Mouse (Mus musculus) mature B cell (primary cell): Measurements from ENCODE around the gene Rbfox1.

Experiments used
- in situ Hi-C: fragments of 300-500 bp; cut with MboI; formaldehyde crosslinking; loops from 2 replicates; pipeline ENCODE4 v1.14.3; 2019

Gene Rbfox1

GRCm38 (mm10) chr16:6349381-6349780 lies 464.2 kb downstream of the Rbfox1 start:
- in situ Hi-C loops: no loop called here

DNA sequence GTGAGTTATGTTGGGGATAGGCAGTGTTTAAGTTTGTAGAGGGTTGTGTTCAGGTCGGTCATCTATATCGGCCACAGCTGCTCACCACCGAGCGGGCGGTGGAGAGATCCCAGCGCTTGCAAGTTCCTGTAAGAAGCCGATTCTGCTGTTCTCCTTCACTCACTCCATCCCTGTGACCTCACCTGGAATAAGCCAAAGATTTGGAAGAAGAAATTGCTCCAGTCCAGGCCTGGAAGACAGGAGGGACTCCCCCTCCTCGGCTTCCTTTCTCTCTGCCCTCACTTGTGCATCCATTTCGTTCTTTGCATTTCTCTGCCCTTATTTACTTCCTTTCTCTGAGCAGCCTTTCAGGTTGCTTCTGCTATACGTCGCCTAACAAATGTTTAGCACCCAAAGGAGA lies 465.1 kb downstream of the Rbfox1 start:
- in situ Hi-C loops: no loop called here

- in situ Hi-C loops: no loop called here
Observed at GRCm38 (mm10) chr16:6353191-6353590, 468.0 kb downstream of the Rbfox1 start.

- in situ Hi-C loops: no loop called here
Observed at GRCm38 (mm10) chr16:6356931-6357330, 471.8 kb downstream of the Rbfox1 start.

DNA sequence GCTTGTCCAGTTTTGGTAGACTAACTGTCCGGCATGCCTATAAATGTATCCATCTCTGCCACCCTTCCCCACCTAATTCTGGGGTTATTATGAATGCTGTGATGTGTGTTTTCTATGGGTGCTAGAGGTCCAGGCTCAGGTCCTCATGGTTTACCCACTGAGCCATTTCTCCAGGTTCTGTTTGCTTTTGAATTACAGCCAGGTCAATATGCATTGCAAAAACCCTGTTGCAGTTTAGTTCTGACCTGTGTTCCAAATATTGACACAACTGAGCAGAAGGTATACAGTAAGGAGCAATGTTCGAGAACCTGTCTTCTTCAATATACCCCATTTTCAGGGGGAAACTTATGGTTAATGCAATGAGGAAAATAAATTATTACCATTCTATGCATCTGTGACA lies 480.6 kb downstream of the Rbfox1 start:
- in situ Hi-C loops: no loop called here

GRCm38 (mm10) chr16:6366649-6367048 lies 481.5 kb downstream of the Rbfox1 start:
- in situ Hi-C loops: no loop called here

DNA sequence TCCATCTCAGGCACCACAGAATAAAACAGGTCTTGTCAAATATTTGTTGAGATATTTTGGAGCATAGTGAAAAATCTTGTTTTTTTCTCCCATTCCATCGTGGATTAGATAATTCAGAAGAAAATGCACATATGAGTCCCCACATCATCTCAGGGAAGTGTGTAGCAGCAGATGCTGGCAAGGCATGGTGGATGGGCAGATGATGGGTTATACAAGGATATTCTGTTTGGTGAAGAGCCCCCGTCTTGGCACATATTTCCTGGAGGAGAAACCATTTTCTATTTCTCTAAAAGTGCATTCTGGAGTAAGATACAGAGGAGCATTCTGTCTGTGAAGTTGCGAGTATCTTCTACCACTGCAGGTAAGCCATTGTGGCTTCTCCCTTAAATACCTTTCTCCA lies 495.8 kb downstream of the Rbfox1 start:
- in situ Hi-C loops: no loop called here

GRCm38 (mm10) chr16:6381572-6381971 lies 496.4 kb downstream of the Rbfox1 start:
- in situ Hi-C loops: no loop called here

DNA sequence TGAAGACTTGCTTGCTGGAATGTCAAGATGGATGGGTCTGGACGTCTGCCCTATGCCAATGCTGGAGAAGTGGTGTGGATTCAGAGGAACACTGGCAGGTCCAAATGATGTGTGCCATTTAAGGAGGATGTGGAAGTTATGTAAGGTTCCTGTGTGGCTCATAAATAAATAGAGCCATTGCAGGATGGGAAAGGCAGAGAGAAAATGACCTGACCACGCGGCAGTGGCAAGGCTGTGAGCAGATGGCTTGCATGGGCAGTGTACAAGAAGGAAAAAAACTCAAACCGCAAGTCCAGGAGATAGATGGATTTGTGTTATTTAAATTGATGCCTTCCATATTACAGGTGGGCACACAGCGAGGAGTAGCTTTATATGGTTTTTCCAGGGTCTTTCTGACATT lies 497.6 kb downstream of the Rbfox1 start:
- in situ Hi-C loops: no loop called here

GRCm38 (mm10) chr16:6390278-6390930 lies 505.2 kb downstream of the Rbfox1 start:
- in situ Hi-C loops: no loop called here

DNA sequence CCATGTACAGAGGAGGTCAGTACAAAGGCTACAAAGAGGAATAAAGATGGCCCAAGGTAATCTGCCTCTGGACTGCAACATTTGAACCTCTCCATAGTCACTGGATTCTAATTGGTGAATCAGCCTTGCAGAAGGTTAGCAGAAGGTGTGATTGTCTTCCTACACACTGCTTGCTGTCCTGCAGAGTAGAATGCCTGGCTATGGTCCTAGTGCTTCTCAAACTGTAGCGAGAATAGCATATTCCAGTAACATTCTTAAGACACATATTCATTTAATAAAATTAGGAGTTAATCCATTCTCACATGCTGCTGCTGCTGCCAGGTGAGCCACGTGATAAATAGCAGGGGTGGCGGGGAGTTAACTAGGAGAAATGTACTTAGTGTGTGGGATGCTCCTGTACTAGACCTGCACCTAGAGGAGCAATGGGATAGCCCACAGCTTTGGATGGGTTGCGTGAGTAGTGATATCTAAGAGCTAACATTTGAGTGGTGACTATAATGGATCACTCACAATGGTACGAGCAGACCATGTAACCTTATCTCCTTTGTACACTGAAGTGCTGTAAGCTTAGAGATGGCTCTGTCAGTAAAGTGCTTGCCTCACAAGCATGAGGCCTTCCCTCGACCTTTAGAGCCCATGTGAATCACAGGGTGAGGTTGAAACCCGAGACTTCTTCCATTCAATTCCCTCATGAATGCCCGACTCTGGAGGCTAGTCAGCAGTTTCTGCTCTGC lies 511.7 kb downstream of the Rbfox1 start:
- in situ Hi-C loops: no loop called here

DNA sequence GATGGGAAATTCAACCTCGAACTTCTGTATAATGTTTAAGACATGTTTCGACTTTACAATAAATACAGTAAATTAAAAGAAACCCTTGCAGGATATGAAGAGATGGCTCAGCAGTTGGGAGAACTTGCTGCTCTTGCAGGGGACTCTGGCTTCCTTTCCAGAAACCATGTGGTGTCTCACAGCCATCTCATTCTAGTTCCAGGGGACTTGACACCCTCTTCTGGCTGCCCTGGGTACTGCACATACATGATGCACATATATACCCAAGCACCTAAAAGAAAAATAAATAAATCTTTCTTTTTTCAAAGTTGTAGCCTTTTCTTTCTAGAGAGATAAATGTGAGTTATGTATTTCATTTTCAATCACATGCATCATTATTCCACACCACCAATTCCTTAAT lies 512.5 kb downstream of the Rbfox1 start:
- in situ Hi-C loops: no loop called here

DNA sequence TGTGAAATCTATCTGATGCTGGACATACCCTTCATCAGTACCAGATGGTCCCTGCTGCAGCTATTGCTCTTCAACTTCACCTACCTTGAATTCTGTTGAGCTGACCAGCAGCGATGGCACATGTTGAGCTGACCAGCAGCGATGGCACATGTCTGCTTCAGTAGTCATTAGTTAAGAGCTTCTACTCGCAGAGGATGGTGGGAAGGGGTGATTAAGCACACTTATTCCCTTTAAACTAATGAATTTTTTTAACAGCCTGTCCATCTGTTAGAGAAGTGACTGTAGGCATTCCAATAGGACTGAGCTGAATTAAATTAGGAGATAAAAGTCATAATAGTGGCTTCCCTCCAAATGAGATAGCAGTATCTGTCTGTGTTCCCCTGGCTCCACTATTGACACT lies 517.7 kb downstream of the Rbfox1 start:
- in situ Hi-C loops: no loop called here

DNA sequence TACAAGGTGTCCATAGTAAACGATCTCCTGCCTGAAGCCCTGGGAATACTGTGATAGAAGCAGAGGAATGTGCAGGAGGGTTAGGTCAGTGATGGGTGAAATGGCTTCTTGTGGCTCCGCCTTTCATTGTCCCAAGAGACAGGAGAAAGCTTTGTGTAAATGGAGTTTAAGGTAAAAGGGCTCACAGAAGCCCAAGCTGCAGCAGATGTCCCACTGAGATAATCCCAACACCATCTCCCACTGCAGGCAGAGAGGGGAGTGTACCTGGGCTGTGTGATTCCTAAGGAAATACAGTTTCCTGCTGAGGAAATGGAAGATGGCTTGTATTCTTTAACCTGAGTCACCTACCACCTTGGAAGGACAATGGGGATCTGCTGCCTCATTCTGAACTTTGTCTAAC lies 529.7 kb downstream of the Rbfox1 start:
- in situ Hi-C loops: no loop called here

GRCm38 (mm10) chr16:6421623-6422145 lies 536.5 kb downstream of the Rbfox1 start:
- in situ Hi-C loops: no loop called here

DNA sequence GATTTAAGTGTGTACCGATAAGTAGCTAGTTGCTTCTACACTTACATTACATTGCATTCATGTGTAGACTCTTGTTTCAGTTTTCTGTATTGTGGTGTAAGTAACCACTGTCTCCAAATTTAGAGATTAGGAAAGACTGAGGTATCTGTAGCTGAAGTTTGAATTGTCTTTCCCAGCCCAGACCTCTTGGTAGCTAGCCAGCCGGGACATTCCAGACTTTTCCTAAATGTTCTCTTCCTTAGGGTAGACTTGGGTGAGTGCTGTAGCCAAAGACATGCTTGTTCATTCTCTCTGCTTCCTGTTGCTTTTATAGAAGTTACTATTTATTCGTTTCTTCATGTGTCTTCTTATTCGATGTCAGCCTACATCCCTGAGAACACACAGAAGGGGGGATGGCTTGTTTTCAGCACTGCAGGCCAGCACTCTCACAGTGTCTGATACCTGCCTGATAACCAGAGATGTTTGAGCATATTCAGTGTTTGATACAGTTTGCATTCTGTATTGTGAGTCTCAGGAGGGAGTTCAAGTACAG lies 538.8 kb downstream of the Rbfox1 start:
- in situ Hi-C loops: no loop called here

DNA sequence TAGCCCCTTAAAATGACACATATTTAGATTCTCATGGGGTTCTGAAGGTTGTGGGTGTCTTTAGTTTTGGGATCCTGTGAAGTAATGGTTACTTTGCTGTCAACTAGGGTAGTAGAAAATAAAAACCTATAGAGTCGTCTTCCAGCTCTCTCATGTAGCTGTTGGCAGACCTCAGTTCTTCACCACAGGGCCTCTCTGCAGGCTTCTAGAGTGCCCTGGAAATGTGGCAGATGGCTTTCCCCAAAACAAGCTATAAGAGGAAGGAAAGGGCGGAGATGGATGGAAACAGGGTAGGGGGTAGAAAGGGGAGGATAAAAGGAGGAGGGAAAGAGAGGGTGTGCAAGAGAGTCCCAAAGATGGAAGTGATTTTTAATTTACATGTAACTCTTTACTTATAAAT lies 539.6 kb downstream of the Rbfox1 start:
- in situ Hi-C loops: no loop called here

DNA sequence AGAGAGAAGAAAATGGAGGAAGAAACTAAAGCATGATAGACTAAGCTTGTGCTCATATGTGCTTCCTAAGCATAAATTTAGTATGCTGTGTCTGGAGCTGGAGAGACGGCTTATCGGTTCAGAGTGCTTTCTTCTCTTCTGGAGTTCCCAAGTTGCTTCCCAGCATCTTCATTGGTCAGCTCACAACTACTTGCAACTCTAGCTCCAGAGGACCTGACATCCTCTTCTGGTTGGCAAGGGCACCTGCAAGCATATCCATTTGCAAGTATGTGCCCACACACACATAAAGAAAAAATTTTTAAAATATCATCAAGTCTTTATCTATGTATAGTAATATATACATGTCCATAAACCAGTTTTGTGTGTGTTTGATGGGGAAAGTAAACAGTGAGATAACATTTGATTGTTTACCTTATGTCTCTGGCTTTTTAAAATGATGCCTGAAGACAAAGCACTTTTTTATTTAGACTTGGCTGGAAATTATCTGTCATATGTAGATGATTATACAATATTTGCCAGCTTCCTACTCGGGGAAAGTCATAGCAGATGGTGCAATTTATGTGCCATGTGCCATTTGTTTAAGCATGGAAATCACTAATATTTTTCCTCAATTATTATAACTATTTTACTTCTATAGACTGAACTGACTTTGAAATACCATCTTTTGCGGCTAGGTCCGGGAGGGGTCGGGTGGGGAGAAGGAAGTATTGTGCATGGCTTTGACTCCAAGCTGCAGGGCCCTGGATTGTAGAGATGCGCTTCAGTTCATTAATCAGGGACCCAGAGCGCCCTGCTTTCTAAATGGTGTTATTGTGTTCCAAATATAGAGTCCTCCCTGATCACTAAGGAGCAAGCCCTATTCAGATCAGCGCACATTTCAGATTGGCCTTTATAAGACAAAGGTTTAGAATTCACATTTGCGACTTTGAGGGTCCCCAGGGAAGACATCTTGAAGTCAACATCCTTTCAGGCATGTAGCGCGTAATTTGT lies 542.4 kb downstream of the Rbfox1 start:
- in situ Hi-C loops: no loop called here

GRCm38 (mm10) chr16:6430981-6431380 lies 545.8 kb downstream of the Rbfox1 start:
- in situ Hi-C loops: no loop called here

DNA sequence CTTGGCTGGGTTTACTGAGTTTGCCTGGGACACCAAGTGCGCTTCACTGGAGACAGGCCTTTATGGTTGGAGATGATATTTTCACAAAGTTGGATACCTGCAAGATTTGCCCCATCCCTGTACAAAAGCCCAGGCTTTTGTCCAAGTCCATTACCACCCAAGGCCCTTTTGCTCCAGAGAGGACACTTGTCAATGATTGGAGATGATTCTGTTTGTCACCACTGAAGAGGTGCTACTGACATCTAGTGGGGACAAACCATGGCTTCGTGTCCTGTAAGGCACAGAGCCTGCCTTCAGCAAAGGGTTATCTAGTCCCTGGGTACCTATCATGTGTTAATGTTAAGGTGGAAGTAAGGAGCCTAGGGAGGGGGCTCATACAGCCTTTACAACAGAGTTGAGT lies 551.3 kb downstream of the Rbfox1 start:
- in situ Hi-C loops: no loop called here

DNA sequence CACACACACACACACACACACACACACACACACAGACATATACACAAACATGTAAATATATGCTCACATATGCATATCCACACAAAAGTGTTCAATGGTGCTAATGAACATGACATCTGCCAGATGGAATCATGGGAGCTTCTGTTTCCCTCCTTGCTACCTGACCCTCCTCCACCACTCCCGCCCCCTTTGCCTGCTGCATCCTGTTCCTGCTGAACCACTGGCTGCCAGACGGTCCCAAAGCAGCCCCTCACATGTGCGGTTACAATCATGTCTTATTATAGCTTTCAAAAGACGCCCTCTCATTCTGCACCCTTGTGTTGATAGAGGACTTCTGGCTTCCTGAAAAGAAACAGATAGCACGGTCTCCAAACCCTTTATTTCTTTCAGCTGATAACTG lies 563.1 kb downstream of the Rbfox1 start:
- in situ Hi-C loops: no loop called here

DNA sequence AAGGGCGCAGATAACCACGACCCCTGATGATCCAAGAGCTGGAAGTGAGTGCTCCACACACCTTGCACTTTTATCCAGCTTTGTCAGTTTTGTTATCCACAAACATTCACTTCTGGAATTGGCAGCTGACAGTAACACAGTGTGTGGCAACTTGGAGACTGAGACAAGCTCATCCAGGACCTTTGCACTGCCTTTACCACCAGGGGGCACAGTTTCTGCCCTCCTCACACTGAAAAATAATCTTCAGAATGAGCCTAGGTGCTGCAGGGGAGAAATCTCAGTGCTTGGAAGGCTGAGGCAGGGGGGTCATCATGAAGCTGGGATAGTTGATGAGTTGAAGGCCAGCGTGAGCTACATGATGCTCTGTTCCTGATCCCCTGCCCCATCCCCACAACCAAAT lies 570.2 kb downstream of the Rbfox1 start:
- in situ Hi-C loops: no loop called here
